Mouse (Mus musculus) embryonic facial prominence, embryonic 10.5 days (tissue): ENCODE results near the gene Gm10840. TPM values are rescaled to one million over a fixed set of nuclear protein-coding genes. Genes with fewer than 3 reads are reported as not detected.
"Not testable (repeated sequence)": the region's sequence is repeated elsewhere in the genome, so short reads cannot be mapped to it uniquely, and the experiment has no call there.

Experiments
- DNase-seq: peaks from one replicate; pipeline ENCODE4 v3.0.0-alpha.2; 2017; ENCODE audit warnings: low spot score
- H3K27ac ChIP-seq: fragments of 300-500 bp; sonication (generic); replicated peaks from 2 replicates; pipeline ENCODE4 v1.5.1; 2016; ENCODE audit warnings: mild to moderate bottlenecking
- H3K27me3 ChIP-seq: fragments of 300-500 bp; sonication (generic); replicated peaks from 2 replicates; pipeline ENCODE4 v1.6.1; 2016; ENCODE audit warnings: low read depth, mild to moderate bottlenecking; ENCODE audit not compliant: poor library complexity, severe bottlenecking
- H3K36me3 ChIP-seq: fragments of 300-500 bp; sonication (generic); replicated peaks from 2 replicates; pipeline ENCODE4 v1.6.1; 2016; ENCODE audit warnings: mild to moderate bottlenecking, moderate library complexity
- H3K4me1 ChIP-seq: fragments of 300-500 bp; sonication (generic); 2 replicates; pipeline ENCODE4 v1.6.1; 2016
- H3K4me3 ChIP-seq: fragments of 300-500 bp; sonication (generic); 2 replicates; pipeline ENCODE4 v1.5.1; 2016; ENCODE audit warnings: mild to moderate bottlenecking, moderate library complexity
- H3K9me3 ChIP-seq: fragments of 300-500 bp; sonication (generic); 2 replicates; pipeline ENCODE4 v1.6.1; 2016; ENCODE audit warnings: mild to moderate bottlenecking
- WGBS: fragments of 180-500 bp; shearing (Covaris S2); methylation state at CpG from one replicate; pipeline ENCODE4 v1.1.7; 2016; 5-methylcytosine and 5-hydroxymethylcytosine counted together
- polyA plus RNA-seq: library from polyadenylated mRNA; unstranded; fragments of >200 nt; fragmentation: Nextera tagmentation; extraction: Ambion mirVana; gene quantifications from 2 replicates; pipeline ENCODE4 v1.2.1, GENCODE M21; 2016

The Gm10840 gene
- polyA plus RNA-seq, 1 experiment from 2014 or later, result 1.5 TPM

- Histone ChIP-seq H3K27ac (peak overlapping the region; percentile 89), H3K4me3 (peak overlapping the region; percentile 85), H3K27me3 (no peaks in the 10 kb centered on the region), H3K36me3 (peaks cover 17% of the 10 kb centered on the region), H3K4me1 (peaks cover 12% of the 10 kb centered on the region), H3K9me3 (no peaks in the 10 kb centered on the region)
- no peak for DNase-seq
- 12% methylated on average over 19 of the region's 19 CpGs for WGBS
Measured at GRCm38 (mm10) chr11:106192657-106193370, 32.2 kb downstream of the Gm10840 start.

GRCm38 (mm10) chr11:106193371-106194154 is 32.9 kb downstream of the Gm10840 start:
- under 1% methylated on average over 44 of the region's 44 CpGs for WGBS
- no peaks in the 10 kb centered on the region for H3K27me3 ChIP-seq
- H3K4me1 ChIP-seq, result peaks cover 12% of the 10 kb centered on the region
- H3K27ac ChIP-seq, result peak overlapping the region; percentile 89
- H3K9me3 ChIP-seq, result no peaks in the 10 kb centered on the region
- peak; percentile 99 for DNase-seq
- peak overlapping the region; percentile 85 for H3K4me3 ChIP-seq
- H3K36me3 ChIP-seq, result peaks cover 25% of the 10 kb centered on the region

GRCm38 (mm10) chr11:106194155-106194541 is 33.5 kb downstream of the Gm10840 start:
- Histone ChIP-seq H3K4me1 (peaks cover 12% of the 10 kb centered on the region), H3K9me3 (no peaks in the 10 kb centered on the region), H3K27ac (peak overlapping the region; percentile 89), H3K36me3 (peaks cover 27% of the 10 kb centered on the region), H3K27me3 (no peaks in the 10 kb centered on the region), H3K4me3 (peak overlapping the region; percentile 85)
- 38% methylated on average over 3 of the region's 3 CpGs for WGBS
- no peak for DNase-seq

- peaks cover 31% of the 10 kb centered on the region for H3K36me3 ChIP-seq
- 91% methylated on average over 7 of the region's 7 CpGs for WGBS
- peaks cover 12% of the 10 kb centered on the region for H3K4me1 ChIP-seq
- DNase-seq, result no peak
- H3K27ac ChIP-seq, result no peak overlapping the region
- H3K27me3 ChIP-seq, result no peaks in the 10 kb centered on the region
- H3K4me3 ChIP-seq, result no peak overlapping the region
- H3K9me3 ChIP-seq, result no peaks in the 10 kb centered on the region
Measured at GRCm38 (mm10) chr11:106194891-106195290, 34.2 kb downstream of the Gm10840 start.

GRCm38 (mm10) chr11:106195341-106195740 is 34.7 kb downstream of the Gm10840 start:
- DNase-seq, result no peak
- H3K4me3 ChIP-seq, result no peak overlapping the region
- peaks cover 36% of the 10 kb centered on the region for H3K36me3 ChIP-seq
- no peaks in the 10 kb centered on the region for H3K9me3 ChIP-seq
- H3K27me3 ChIP-seq, result no peaks in the 10 kb centered on the region
- peaks cover 12% of the 10 kb centered on the region for H3K4me1 ChIP-seq
- no peak overlapping the region for H3K27ac ChIP-seq

GRCm38 (mm10) chr11:106198277-106198676 is 37.6 kb downstream of the Gm10840 start:
- Histone ChIP-seq H3K9me3 (no peaks in the 10 kb centered on the region), H3K4me3 (no peak overlapping the region), H3K36me3 (peaks cover 65% of the 10 kb centered on the region), H3K27me3 (no peaks in the 10 kb centered on the region), H3K27ac (no peak overlapping the region), H3K4me1 (peaks cover 4% of the 10 kb centered on the region)
- 89% methylated on average over 4 of the region's 4 CpGs for WGBS
- no peak for DNase-seq

GRCm38 (mm10) chr11:106199997-106200396 is 39.3 kb downstream of the Gm10840 start:
- not testable (repeated sequence) for H3K4me1 ChIP-seq, H3K4me3 ChIP-seq, H3K27ac ChIP-seq, DNase-seq, H3K9me3 ChIP-seq, H3K27me3 ChIP-seq
- 95% methylated on average over 7 of the region's 7 CpGs for WGBS
- peaks cover 83% of the 10 kb centered on the region for H3K36me3 ChIP-seq

- 85% methylated on average over 6 of the region's 6 CpGs for WGBS
- Histone ChIP-seq H3K27ac (no peak overlapping the region), H3K36me3 (peaks cover 90% of the 10 kb centered on the region), H3K27me3 (no peaks in the 10 kb centered on the region), H3K4me3 (no peak overlapping the region), H3K4me1 (no peaks in the 10 kb centered on the region), H3K9me3 (no peaks in the 10 kb centered on the region)
- no peak for DNase-seq
Measured at GRCm38 (mm10) chr11:106200756-106201155, 40.1 kb downstream of the Gm10840 start.

GRCm38 (mm10) chr11:106201337-106202122 is 40.9 kb downstream of the Gm10840 start:
- Histone ChIP-seq H3K27me3 (no peaks in the 10 kb centered on the region), H3K36me3 (peaks cover 93% of the 10 kb centered on the region), H3K4me3 (no peak overlapping the region), H3K4me1 (no peaks in the 10 kb centered on the region), H3K27ac (no peak overlapping the region), H3K9me3 (no peaks in the 10 kb centered on the region)
- DNase-seq, result no peak
- 93% methylated on average over 19 of the region's 19 CpGs for WGBS

- no peak within 1 kb of the TSS for H3K27ac ChIP-seq
- H3K9me3 ChIP-seq, result no peaks in the 10 kb centered on the region
- WGBS, result 90% methylated on average over 5 of the region's 5 CpGs
- H3K27me3 ChIP-seq, result no peaks in the 10 kb centered on the region
- H3K36me3 ChIP-seq, result peaks cover 93% of the 10 kb centered on the region
- no peak for DNase-seq
- no peak within 1 kb of the TSS for H3K4me3 ChIP-seq
- no peaks in the 10 kb centered on the region for H3K4me1 ChIP-seq
Measured at GRCm38 (mm10) chr11:106202123-106202465, 41.4 kb downstream of the Gm10840 start, which contains the start of gene Strada. Strada (minus strand) TSS chr11:106202168.
